Mouse (Mus musculus) limb, embryonic 11.5 days (tissue): ENCODE results near the gene Jtb. TPM values are rescaled to one million over a fixed set of nuclear protein-coding genes. Genes with fewer than 3 reads are reported as not detected.

Source experiments
- ATAC-seq: fragments of 200-750 bp; cut with Nextera tagmentation; 2 replicates; pipeline ENCODE4 v1.8.0; 2017; ENCODE audit warnings: low read depth; ENCODE audit not compliant: insufficient number of reproducible peaks, low FRiP score, low TSS enrichment
- DNase-seq: peaks from one replicate; pipeline ENCODE4 v3.0.0-alpha.2; 2015; ENCODE audit warnings: low spot score
- H3K27ac ChIP-seq: fragments of 300-500 bp; sonication (generic); replicated peaks from 2 replicates; pipeline ENCODE4 v1.5.1; 2014; ENCODE audit warnings: low read depth, mild to moderate bottlenecking, low read length
- H3K27me3 ChIP-seq: fragments of 300-500 bp; sonication (generic); 2 replicates; pipeline ENCODE4 v1.6.1; 2014; ENCODE audit warnings: mild to moderate bottlenecking, low read length, mixed read lengths; ENCODE audit not compliant: control insufficient read depth, insufficient read depth
- H3K36me3 ChIP-seq: fragments of 300-500 bp; sonication (generic); 2 replicates; pipeline ENCODE4 v1.6.1; 2014; ENCODE audit warnings: mild to moderate bottlenecking, low read length, moderate library complexity, mixed read lengths; ENCODE audit not compliant: control insufficient read depth, insufficient read depth
- H3K4me1 ChIP-seq: fragments of 300-500 bp; sonication (generic); 2 replicates; pipeline ENCODE4 v1.6.1; 2014; ENCODE audit warnings: low read length, mixed read lengths; ENCODE audit not compliant: control insufficient read depth, insufficient read depth
- H3K4me2 ChIP-seq: fragments of 300-500 bp; sonication (generic); 2 replicates; pipeline ENCODE4 v1.6.1; 2014; ENCODE audit warnings: low read depth, mild to moderate bottlenecking, moderate library complexity; ENCODE audit not compliant: severe bottlenecking
- H3K4me3 ChIP-seq: fragments of 300-500 bp; sonication (generic); 2 replicates; pipeline ENCODE4 v1.5.1; 2014; ENCODE audit warnings: low read depth, low read length
- H3K9ac ChIP-seq: fragments of 300-500 bp; sonication (generic); 2 replicates; pipeline ENCODE4 v1.6.1; 2014; ENCODE audit warnings: mild to moderate bottlenecking, low read length
- H3K9me3 ChIP-seq: fragments of 300-500 bp; sonication (generic); 2 replicates; pipeline ENCODE4 v1.6.1; 2016; ENCODE audit warnings: low read length; ENCODE audit not compliant: control insufficient read depth
- WGBS: fragments of 180-500 bp; shearing (Covaris S2); extraction: QIAGEN DNeasy Blood & Tissue Kit; methylation state at CpG from one replicate; pipeline ENCODE4 v1.1.7; 2014; 5-methylcytosine and 5-hydroxymethylcytosine counted together
- polyA plus RNA-seq: library from polyadenylated mRNA; unstranded; fragments of >200 nt; fragmentation: Nextera tagmentation; extraction: Ambion mirVana; gene quantifications from 2 replicates; pipeline ENCODE4 v1.2.1, GENCODE M21; 2014

The Jtb gene
- polyA plus RNA-seq, 1 experiment from 2014 or later = 79.5 TPM

DNA sequence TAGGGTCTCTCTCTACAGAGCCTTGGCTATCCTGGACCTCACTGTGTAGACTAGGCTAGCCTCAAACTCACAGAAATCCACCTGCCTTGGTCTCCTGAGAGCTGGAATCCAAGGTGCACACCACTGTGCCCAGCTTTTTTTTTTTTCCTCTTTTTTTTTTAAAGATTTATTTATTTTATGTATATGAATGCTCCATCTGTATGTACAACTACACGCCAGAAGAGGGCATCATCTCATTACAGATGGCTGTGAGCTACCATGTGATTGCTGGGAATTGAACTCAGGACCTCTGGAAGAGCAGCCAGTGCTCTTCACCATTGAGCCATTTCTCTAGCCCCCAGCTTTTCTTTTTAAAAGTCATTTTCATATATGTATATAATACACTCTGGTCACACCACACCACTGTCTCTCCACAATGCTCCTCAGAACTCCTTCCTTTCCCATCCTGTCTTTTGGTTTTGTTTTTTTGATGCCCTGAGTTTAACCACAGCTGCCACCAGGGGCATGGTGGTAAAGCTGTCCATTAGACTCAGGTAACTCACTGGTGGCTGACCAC is 15.5 kb upstream of the Jtb start:
- 39% methylated on average over 1 of the region's 1 CpGs for WGBS

GRCm38 (mm10) chr3:90220088-90220487 is 11.3 kb upstream of the Jtb start:
- Histone ChIP-seq H3K4me1 (no peaks in the 10 kb centered on the region), H3K9me3 (no peaks in the 10 kb centered on the region), H3K9ac (peak overlapping the region; percentile 2; the same call in 1 of the 2 replicates), H3K4me3 (peak overlapping the region; percentile 31; the same call in 1 of the 2 replicates), H3K4me2 (peak overlapping the region; percentile 36), H3K36me3 (peaks cover 4% of the 10 kb centered on the region; the same call in 1 of the 2 replicates), H3K27me3 (no peaks in the 10 kb centered on the region), H3K27ac (peak overlapping the region; percentile 23)
- WGBS = 19% methylated on average over 6 of the region's 6 CpGs
- DNase-seq (peak; percentile 67), ATAC-seq (no peak; the same call in 1 of the 2 replicates)

More for the DNA sequence above, 15.5 kb upstream of the Jtb start:
- no peak for ATAC-seq
- Histone ChIP-seq H3K9ac (no peak overlapping the region), H3K36me3 (peaks cover 5% of the 10 kb centered on the region), H3K27ac (no peak overlapping the region), H3K9me3 (no peaks in the 10 kb centered on the region), H3K4me3 (no peak overlapping the region), H3K4me1 (peaks cover 14% of the 10 kb centered on the region), H3K4me2 (no peak overlapping the region), H3K27me3 (no peaks in the 10 kb centered on the region)
- DNase-seq = no peak

GRCm38 (mm10) chr3:90220531-90220951 is 10.9 kb upstream of the Jtb start:
- Histone ChIP-seq H3K4me3 (peak overlapping the region; percentile 31), H3K36me3 (peaks cover 4% of the 10 kb centered on the region; the same call in 1 of the 2 replicates), H3K9me3 (no peaks in the 10 kb centered on the region), H3K9ac (peak overlapping the region; percentile 32), H3K27me3 (no peaks in the 10 kb centered on the region), H3K4me1 (no peaks in the 10 kb centered on the region), H3K4me2 (peak overlapping the region; percentile 36), H3K27ac (peak overlapping the region; percentile 23)
- DNase-seq = peak; percentile 81
- ATAC-seq = peak; percentile 75
- under 1% methylated on average over 14 of the region's 20 CpGs for WGBS

DNA sequence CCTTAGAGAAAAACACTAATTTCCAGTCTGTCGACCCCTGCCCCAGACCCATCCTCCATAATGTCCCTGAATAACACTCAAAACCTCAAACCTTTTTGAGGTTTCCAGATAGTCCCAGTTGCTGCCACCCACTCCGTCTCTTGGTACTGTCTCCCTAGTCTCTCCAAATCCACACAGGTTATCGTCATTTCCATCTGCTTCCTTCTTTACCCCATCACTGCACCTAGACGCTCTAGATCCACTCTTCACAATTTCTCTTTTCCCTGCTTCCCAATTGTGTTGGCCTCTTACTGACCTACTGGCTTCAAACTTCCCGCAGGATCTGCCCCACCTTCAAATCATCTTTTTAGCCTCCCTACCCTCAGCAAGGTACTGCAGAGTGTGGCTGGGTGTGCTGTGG is 10.3 kb upstream of the Jtb start:
- ATAC-seq = no peak
- Histone ChIP-seq H3K4me2 (peak overlapping the region; percentile 36), H3K9me3 (no peaks in the 10 kb centered on the region), H3K4me1 (no peaks in the 10 kb centered on the region), H3K27me3 (no peaks in the 10 kb centered on the region), H3K27ac (no peak overlapping the region; the same call in 1 of the 2 replicates), H3K4me3 (peak overlapping the region; percentile 31), H3K36me3 (peaks cover 6% of the 10 kb centered on the region; the same call in 1 of the 2 replicates), H3K9ac (peak overlapping the region; percentile 48; the same call in 1 of the 2 replicates)
- no peak for DNase-seq
- WGBS = 28% methylated on average over 5 of the region's 5 CpGs

- Histone ChIP-seq H3K27me3 (no peaks in the 10 kb centered on the region), H3K4me2 (no peak overlapping the region), H3K9me3 (no peaks in the 10 kb centered on the region), H3K4me1 (no peaks in the 10 kb centered on the region), H3K36me3 (peaks cover 6% of the 10 kb centered on the region; the same call in 1 of the 2 replicates), H3K9ac (no peak overlapping the region), H3K4me3 (no peak overlapping the region), H3K27ac (no peak overlapping the region)
- no peak for DNase-seq
- 91% methylated on average over 4 of the region's 4 CpGs for WGBS
- no peak for ATAC-seq
Observed at GRCm38 (mm10) chr3:90222455-90222854, 8.9 kb upstream of the Jtb start.

- 83% methylated on average over 3 of the region's 3 CpGs for WGBS
- DNase-seq (no peak), ATAC-seq (no peak)
- no peaks in the 10 kb centered on the region for H3K9me3 ChIP-seq
- H3K27me3 ChIP-seq = no peaks in the 10 kb centered on the region
- no peak overlapping the region for H3K9ac ChIP-seq
- H3K4me2 ChIP-seq = no peak overlapping the region
- H3K4me1 ChIP-seq = no peaks in the 10 kb centered on the region
- H3K27ac ChIP-seq = no peak overlapping the region
- peaks cover 6% of the 10 kb centered on the region; the same call in 1 of the 2 replicates for H3K36me3 ChIP-seq
- H3K4me3 ChIP-seq = no peak overlapping the region
Observed at GRCm38 (mm10) chr3:90222941-90223340, 8.5 kb upstream of the Jtb start.

GRCm38 (mm10) chr3:90224331-90224730 is 7.1 kb upstream of the Jtb start:
- H3K4me3 ChIP-seq = no peak overlapping the region
- H3K9me3 ChIP-seq = no peaks in the 10 kb centered on the region
- no peak overlapping the region for H3K9ac ChIP-seq
- H3K27ac ChIP-seq = no peak overlapping the region
- H3K4me2 ChIP-seq = no peak overlapping the region
- WGBS = 78% methylated on average over 10 of the region's 10 CpGs
- no peak for DNase-seq
- no peaks in the 10 kb centered on the region for H3K4me1 ChIP-seq
- no peak for ATAC-seq
- no peaks in the 10 kb centered on the region for H3K27me3 ChIP-seq
- H3K36me3 ChIP-seq = peaks cover 6% of the 10 kb centered on the region; the same call in 1 of the 2 replicates

DNA sequence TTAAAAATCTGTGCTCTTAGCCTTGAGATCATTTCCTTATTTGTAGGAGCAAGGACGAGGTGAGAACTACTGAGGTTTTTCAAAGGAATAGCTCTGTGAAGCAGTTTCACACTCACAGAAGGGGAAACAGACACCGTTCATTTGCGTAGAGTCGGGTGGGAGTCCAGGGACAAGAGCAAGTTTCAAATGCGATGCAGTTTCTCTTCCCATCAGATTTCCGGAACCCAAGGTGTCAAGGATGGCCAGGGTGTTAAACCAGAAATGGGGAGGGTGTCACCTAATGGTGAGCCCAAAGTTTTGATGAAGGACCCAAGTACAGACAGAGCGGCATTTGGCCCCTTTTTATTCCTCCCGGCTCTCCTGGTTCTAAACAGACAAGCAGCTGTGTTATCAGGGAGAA is 322 bp upstream of the Jtb start:
- Histone ChIP-seq H3K9me3 (no peaks in the 10 kb centered on the region), H3K27me3 (no peaks in the 10 kb centered on the region), H3K36me3 (peaks cover 2% of the 10 kb centered on the region; the same call in 1 of the 2 replicates), H3K9ac (peak overlapping the region; percentile 83), H3K4me2 (peak overlapping the region; percentile 73), H3K27ac (no peak overlapping the region; the same call in 1 of the 2 replicates), H3K4me1 (peaks cover 2% of the 10 kb centered on the region; the same call in 1 of the 2 replicates), H3K4me3 (peak overlapping the region; percentile 66)
- DNase-seq (no peak), ATAC-seq (no peak)
- 9% methylated on average over 8 of the region's 8 CpGs for WGBS
